Mouse (Mus musculus) Patski (cell line): Measurements from ENCODE around the gene Eme2. TPM values are rescaled to one million over a fixed set of nuclear protein-coding genes. Genes with fewer than 3 reads are reported as not detected.

Experiments used
- ATAC-seq: fragments of 100-300 bp; one replicate; pipeline ENCODE4 v1.8.0; 2021
- CTCF ChIA-PET: fragments of 350-600 bp; sonication (Branson Sonifier 250); formaldehyde crosslinking; loops from one replicate; lab custom pipeline; 2022; ENCODE audit warnings: inconsistent platforms; lab: Charles Lee
- POLR2A ChIA-PET: fragments of 350-600 bp; sonication (Branson Sonifier 250); formaldehyde crosslinking; loops from one replicate; lab custom pipeline; 2022; ENCODE audit warnings: antibody characterized with exemption, inconsistent platforms; lab: Charles Lee
- DNase-seq: peaks from one replicate; pipeline ENCODE4 v3.0.0-alpha.2; 2011; ENCODE audit warnings: low read depth, low spot score
- H3K27me3 ChIP-seq: fragments of 371-371 bp; one replicate; pipeline ENCODE4 v1.5.1; 2021
- CTCF ChIP-seq: fragments of 100-300 bp; IDR thresholded peaks from one replicate; pipeline ENCODE4 v1.5.1; 2021
- in situ Hi-C: fragments of 300-500 bp; cut with MboI; formaldehyde crosslinking; loops from 3 replicates; pipeline ENCODE4 v1.11.1; 2018; ENCODE audit warnings: low pct_unique_long_range_greater_than_20kb, mixed read lengths
- polyA plus RNA-seq: library from polyadenylated mRNA; unstranded; gene quantifications from one replicate; pipeline ENCODE4 v1.2.3, GENCODE M21; 2021

The Eme2 gene
- polyA plus RNA-seq, 1 experiment from 2014 or later: 21.4 TPM

DNA sequence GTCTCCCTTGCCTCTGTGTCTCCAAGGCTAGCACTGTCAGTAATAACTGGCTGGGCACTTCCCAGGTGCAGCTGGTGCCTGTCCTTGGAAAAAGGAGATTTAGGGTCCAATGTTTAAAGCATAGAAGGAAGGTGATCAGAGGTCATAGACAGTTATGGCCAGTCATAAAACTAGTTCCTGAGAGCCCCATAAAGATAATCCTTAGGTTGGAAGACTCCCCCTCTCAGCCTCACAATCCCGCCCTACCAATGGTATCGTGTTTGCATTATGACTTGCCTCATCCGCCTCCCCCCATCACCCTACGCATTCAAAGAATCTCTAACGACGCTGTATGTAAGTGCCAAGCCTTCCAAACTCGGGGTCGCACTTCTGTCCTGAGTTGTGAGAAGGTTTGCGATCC, 50.4 kb downstream of the Eme2 start:
- DNase-seq (no peak), ATAC-seq (no peak)
- POLR2A ChIA-PET: interaction anchor here (0.7 kb wide), 1 partner anchor 43 kb away, joined by 3 read pairs; no protein-coding TSS in a partner anchor
- CTCF ChIA-PET: interaction anchor here (0.9 to 2.3 kb wide), 3 partner anchors 29 to 99 kb away, joined by 3 to 6 read pairs (median 6); no protein-coding TSS in a partner anchor
- no peak for TF ChIP-seq CTCF
- H3K27me3 ChIP-seq: no peaks in the 10 kb centered on the region
- in situ Hi-C loops: no loop called here

DNA sequence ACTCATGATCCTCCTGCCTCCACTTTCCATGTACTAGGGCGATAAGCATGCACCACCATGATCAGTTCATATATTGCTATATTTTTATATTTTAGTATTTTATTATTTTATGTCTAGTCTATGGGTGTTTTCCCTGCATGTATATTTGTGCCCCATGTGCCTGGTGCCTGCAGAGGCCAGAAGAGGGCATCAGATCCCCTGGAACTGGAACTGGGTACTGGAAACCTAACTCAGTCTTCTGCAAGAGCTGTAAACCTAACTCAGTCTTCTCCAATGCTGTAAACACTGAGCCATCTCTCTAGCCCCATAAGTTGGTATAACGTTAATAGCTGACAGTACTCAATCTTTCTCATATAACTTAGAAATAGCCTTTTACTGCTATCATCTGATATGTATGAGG, 52.3 kb downstream of the Eme2 start:
- in situ Hi-C loops: no loop called here
- TF ChIP-seq CTCF: peak; percentile 63
- ChIA-PET CTCF (interaction anchor here (0.7 to 2.3 kb wide), 6 partner anchors 17 to 97 kb away, joined by 3 to 6 read pairs (median 3); no protein-coding TSS in a partner anchor), POLR2A (no interaction called here)
- no peak for ATAC-seq
- H3K27me3 ChIP-seq: no peaks in the 10 kb centered on the region
- no peak for DNase-seq

DNA sequence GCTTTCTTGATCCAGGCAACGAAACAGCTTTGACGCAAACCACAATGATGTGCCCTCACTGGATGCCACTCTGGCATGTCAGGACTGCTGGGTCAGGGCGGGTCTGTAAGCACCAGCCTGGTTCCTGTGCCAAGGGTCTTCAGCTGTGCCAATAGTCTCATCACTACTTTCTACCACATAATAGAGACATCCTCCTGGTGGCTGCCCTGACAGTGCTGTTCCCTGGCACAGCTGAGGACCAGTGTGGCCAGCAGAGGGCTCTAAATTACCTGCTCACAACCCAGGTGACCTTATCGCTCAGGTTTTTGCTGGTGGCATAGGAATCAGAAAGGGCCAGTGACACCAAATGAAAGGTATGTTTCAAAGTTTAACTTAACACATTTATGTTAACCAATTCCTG, 53.8 kb downstream of the Eme2 start:
- POLR2A ChIA-PET: interaction anchor here (0.7 to 1.2 kb wide), 2 partner anchors 8 to 19 kb away, joined by 3 read pairs; no protein-coding TSS in a partner anchor
- ATAC-seq: no peak
- peak; percentile 66 for TF ChIP-seq CTCF

DNA sequence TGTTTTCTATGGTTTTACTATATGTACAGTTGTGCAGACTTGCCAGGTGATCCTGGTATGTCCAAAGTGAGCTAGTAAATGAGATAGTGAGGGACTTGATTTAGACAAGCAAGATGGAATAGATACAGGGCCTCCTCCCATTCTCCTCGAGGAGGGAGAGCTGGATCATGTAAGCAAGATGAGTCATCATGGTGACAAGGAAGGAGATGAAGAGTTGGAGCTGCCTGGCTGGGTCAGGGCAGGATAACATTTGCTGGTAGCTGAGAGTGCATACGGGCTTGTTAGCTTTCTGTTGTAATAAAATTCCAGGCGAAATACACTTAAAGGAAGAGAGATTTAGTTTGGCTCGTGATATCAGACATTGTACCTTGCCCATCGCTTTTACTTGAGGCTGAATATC, 54.5 kb downstream of the Eme2 start:
- POLR2A ChIA-PET: interaction anchor here (0.7 to 1.2 kb wide), 2 partner anchors 9 to 1692 kb away, joined by 3 read pairs; no protein-coding TSS in a partner anchor

More for the DNA sequence above, 53.8 kb downstream of the Eme2 start:
- CTCF ChIA-PET: interaction anchor here (1.3 to 2.2 kb wide), 2 partner anchors 41 to 82 kb away, joined by 3 to 7 read pairs; no protein-coding TSS in a partner anchor
- in situ Hi-C loops: no loop called here
- no peak for DNase-seq
- peaks cover 4% of the 10 kb centered on the region for H3K27me3 ChIP-seq

DNA sequence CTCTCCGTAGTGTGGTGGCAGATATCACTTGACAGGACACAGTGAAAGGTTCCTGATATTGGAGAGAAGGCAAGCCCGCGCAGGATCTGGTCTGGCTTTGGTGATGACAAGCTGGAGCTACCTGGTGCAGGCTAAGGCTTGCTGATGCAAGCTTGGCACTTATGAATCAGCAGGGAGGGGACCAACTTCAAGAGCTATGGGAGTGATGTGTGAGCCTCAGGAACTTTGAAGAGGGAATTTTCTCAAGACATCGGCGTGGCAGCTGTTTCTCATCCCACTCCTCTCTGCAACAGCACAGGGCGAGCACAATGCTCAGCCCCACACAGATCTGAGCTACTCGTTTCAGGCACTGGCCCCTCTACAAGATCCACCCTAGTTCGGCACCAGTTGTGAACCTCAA, 55.0 kb downstream of the Eme2 start, which contains the start of gene Hagh:
TSS of gene Hagh (plus strand) at position 302 of the 400 bp plus-strand sequence.
- no peak for TF ChIP-seq CTCF
- in situ Hi-C loops: no loop called here
- DNase-seq (no peak), ATAC-seq (no peak)
- peaks cover 7% of the 10 kb centered on the region for H3K27me3 ChIP-seq
- CTCF ChIA-PET: interaction anchor here (0.9 to 2.2 kb wide), 4 partner anchors 11 to 94 kb away, joined by 3 to 7 read pairs (median 4); partner anchors contain the start of gene Fahd1
- POLR2A ChIA-PET: interaction anchor here (0.6 kb wide), 1 partner anchor 70 kb away, joined by 3 read pairs; no protein-coding TSS in a partner anchor

More for the DNA sequence above, 54.5 kb downstream of the Eme2 start:
- DNase-seq: no peak
- H3K27me3 ChIP-seq: peaks cover 5% of the 10 kb centered on the region
- no peak for TF ChIP-seq CTCF
- in situ Hi-C loops: no loop called here
- no peak for ATAC-seq
- CTCF ChIA-PET: interaction anchor here (0.9 to 2.2 kb wide), 4 partner anchors 10 to 95 kb away, joined by 3 to 7 read pairs (median 4); partner anchors contain the start of gene Fahd1

Other genes with a start within 250 kb of the Eme2 start
- 32.3 TPM for gene Slc9a3r2, start 244.8 kb downstream of the Eme2 start, polyA plus RNA-seq
- gene Npw, start 236.6 kb downstream of the Eme2 start, polyA plus RNA-seq: not detected
- 48.0 TPM for gene Zfp598, start 225.4 kb downstream of the Eme2 start, polyA plus RNA-seq
- gene Syngr3, start 205.1 kb downstream of the Eme2 start, polyA plus RNA-seq: 2.7 TPM
- gene Gfer, start 198.9 kb downstream of the Eme2 start, polyA plus RNA-seq: 47.6 TPM
- gene Noxo1, start 198.9 kb downstream of the Eme2 start, polyA plus RNA-seq: 2.4 TPM
- 66.1 TPM for gene Tbl3, start 187.4 kb downstream of the Eme2 start, polyA plus RNA-seq
- 0.08 TPM for gene Rnf151, start 177.0 kb downstream of the Eme2 start, polyA plus RNA-seq
- 1,141 TPM for gene Rps2, start 177.0 kb downstream of the Eme2 start, polyA plus RNA-seq
- 362 TPM for gene Ndufb10, start 170.6 kb downstream of the Eme2 start, polyA plus RNA-seq
- 0.15 TPM for gene Rpl3l, start 167.3 kb downstream of the Eme2 start, polyA plus RNA-seq
- 100 TPM for gene Msrb1, start 158.4 kb downstream of the Eme2 start, polyA plus RNA-seq
- 2.9 TPM for gene Hs3st6, start 142.1 kb downstream of the Eme2 start, polyA plus RNA-seq
- gene Meiob, start 90.8 kb downstream of the Eme2 start, polyA plus RNA-seq: 0.09 TPM
- 116 TPM for gene Hagh, start 54.9 kb downstream of the Eme2 start, polyA plus RNA-seq
- 41.2 TPM for gene Fahd1, start 44.7 kb downstream of the Eme2 start, polyA plus RNA-seq
- gene Igfals, start 29.1 kb downstream of the Eme2 start, polyA plus RNA-seq: 0.12 TPM
- 49.8 TPM for gene Nubp2, start 8.7 kb downstream of the Eme2 start, polyA plus RNA-seq
- 32.4 TPM for gene Spsb3, start 8.4 kb downstream of the Eme2 start, polyA plus RNA-seq
- gene Mrps34, start within 50 bp of the Eme2 start, polyA plus RNA-seq: 115 TPM
- 39.8 TPM for gene Nme3, start 1.4 kb upstream of the Eme2 start, polyA plus RNA-seq
- gene Mapk8ip3, start 41.9 kb upstream of the Eme2 start, polyA plus RNA-seq: 66.3 TPM
- gene Jpt2, start 65.6 kb upstream of the Eme2 start, polyA plus RNA-seq: 50.2 TPM
- gene Cramp1l, start 120.7 kb upstream of the Eme2 start, polyA plus RNA-seq: 14.6 TPM
- 24.5 TPM for gene Ift140, start 121.0 kb upstream of the Eme2 start, polyA plus RNA-seq
- gene Tmem204, start 188.5 kb upstream of the Eme2 start, polyA plus RNA-seq: 0.14 TPM
- gene Telo2, start 220.9 kb upstream of the Eme2 start, polyA plus RNA-seq: 26.7 TPM
- gene Ptx4, start 225.7 kb upstream of the Eme2 start, polyA plus RNA-seq: 0.05 TPM
- 47.5 TPM for gene Clcn7, start 238.3 kb upstream of the Eme2 start, polyA plus RNA-seq